Comparison of ENCODE assay signal across 11 mouse cellular contexts in genomic region chr17:93199218-93199617, GRCm38 (mm10). TPM values are rescaled to one million over a fixed set of nuclear protein-coding genes. Genes with fewer than 3 reads are reported as not detected.
DNase-seq lines count a peak whose midpoint lies in the region; ATAC-seq and TF ChIP-seq lines count a peak whose summit lies in the region.
"Had no signal": no experiment of that assay in that cellular context is flagged by ENCODE, and none has a peak within 500 bp of the region (broad histone marks: within the 10 kb centered on the region; RNA-seq: fewer than 3 reads in every experiment).

No protein-coding gene starts in this region.

- H3K9ac ChIP-seq in forebrain, embryonic 13.5 days = peak overlapping the region; percentile 45; the same call in 1 of the 2 replicates
- no peak overlapping the region for H3K9ac ChIP-seq in limb, embryonic 14.5 days (ENCODE audit: low read depth, low read length, severe bottlenecking)
- H3K9ac ChIP-seq: liver, embryonic 14.5 days had no signal

- no peak for TF ChIP-seq CTCF in olfactory bulb, adult 2 months (IDR thresholded peaks at IDR 0.05; ENCODE audit: insufficient read depth, low read depth, low read length)

- no peaks in the 10 kb centered on the region for H3K36me3 ChIP-seq in embryonic facial prominence, embryonic 10.5 days (replicated peaks)
- no peaks in the 10 kb centered on the region for H3K36me3 ChIP-seq in forebrain, embryonic 13.5 days (ENCODE audit: poor library complexity, severe bottlenecking)
- H3K36me3 ChIP-seq in limb, embryonic 14.5 days (ENCODE audit: control insufficient read depth, insufficient read depth, low read length) = no peaks in the 10 kb centered on the region

- H3K9me3 ChIP-seq in embryonic facial prominence, embryonic 10.5 days = no peaks in the 10 kb centered on the region
- H3K9me3 ChIP-seq in forebrain, embryonic 13.5 days (replicated peaks) = no peaks in the 10 kb centered on the region
- no peaks in the 10 kb centered on the region for H3K9me3 ChIP-seq in limb, embryonic 14.5 days (ENCODE audit: control insufficient read depth, low read length)

- peak overlapping the region; percentile 54 for H3K4me3 ChIP-seq in embryonic facial prominence, embryonic 10.5 days
- H3K4me3 ChIP-seq in forebrain, embryonic 13.5 days = peak overlapping the region; percentile 45
- no peak overlapping the region for H3K4me3 ChIP-seq in limb, embryonic 14.5 days (replicated peaks; ENCODE audit: low read length)
- peak overlapping the region; percentile 8 for H3K4me3 ChIP-seq in olfactory bulb, adult 2 months (ENCODE audit: insufficient read depth, low read depth, low read length)

- DNase-seq in embryonic facial prominence, embryonic 10.5 days (ENCODE audit: low spot score) = peak; percentile 24
- DNase-seq in limb, embryonic 14.5 days (ENCODE audit: low spot score) = no peak
- DNase-seq in layer of hippocampus, postnatal 25 days (ENCODE audit: extremely low spot score in 1 of 2, low spot score in 1 of 2) = no peak
- DNase-seq in cerebellum, adult 18-20 months = no peak
- DNase-seq: adrenal gland, postnatal 10 days; kidney, postnatal 25 days had no signal

- H3K27ac ChIP-seq in embryonic facial prominence, embryonic 10.5 days (replicated peaks) = no peak overlapping the region
- no peak overlapping the region for H3K27ac ChIP-seq in forebrain, embryonic 13.5 days
- no peak overlapping the region for H3K27ac ChIP-seq in limb, embryonic 14.5 days (replicated peaks; ENCODE audit: low read depth, low read length)
- no peak overlapping the region for H3K27ac ChIP-seq in olfactory bulb, adult 2 months (ENCODE audit: insufficient read depth, low read depth, low read length)
- H3K27ac ChIP-seq: liver, embryonic 14.5 days had no signal

- H3K4me2 ChIP-seq in forebrain, embryonic 13.5 days = peak overlapping the region; percentile 73
- peak overlapping the region; percentile 14; the same call in 1 of the 2 replicates for H3K4me2 ChIP-seq in limb, embryonic 14.5 days (replicated peaks; ENCODE audit: low read depth, low read length, severe bottlenecking)

- peaks cover 40% of the 10 kb centered on the region for H3K4me1 ChIP-seq in embryonic facial prominence, embryonic 10.5 days
- peaks cover 47% of the 10 kb centered on the region for H3K4me1 ChIP-seq in forebrain, embryonic 13.5 days
- H3K4me1 ChIP-seq in limb, embryonic 14.5 days (ENCODE audit: control insufficient read depth, insufficient read depth, low read length) = peaks cover 16% of the 10 kb centered on the region; the same call in 1 of the 2 replicates
- peaks cover 10% of the 10 kb centered on the region for H3K4me1 ChIP-seq in olfactory bulb, adult 2 months (ENCODE audit: control insufficient read depth, insufficient read depth, low read length)

- H3K27me3 ChIP-seq in embryonic facial prominence, embryonic 10.5 days (replicated peaks; ENCODE audit: low read depth, poor library complexity, severe bottlenecking) = peaks cover 75% of the 10 kb centered on the region
- peaks cover 77% of the 10 kb centered on the region for H3K27me3 ChIP-seq in forebrain, embryonic 13.5 days
- peaks cover 57% of the 10 kb centered on the region for H3K27me3 ChIP-seq in limb, embryonic 14.5 days (ENCODE audit: control insufficient read depth, insufficient read depth, low read length)

- TF ChIP-seq POLR2A in limb, embryonic 14.5 days (IDR thresholded peaks at IDR 0.05; ENCODE audit: borderline replicate concordance, extremely low read depth, insufficient read depth, insufficient read length) = no peak
- no peak for TF ChIP-seq POLR2A in olfactory bulb, adult 2 months (IDR thresholded peaks at IDR 0.05; ENCODE audit: insufficient read depth, low read depth, low read length)

- 3% methylated on average over 15 of the region's 15 CpGs for WGBS in embryonic facial prominence, embryonic 10.5 days
- WGBS in forebrain, embryonic 13.5 days = 1% methylated on average over 15 of the region's 15 CpGs
- 2% methylated on average over 15 of the region's 15 CpGs for WGBS in limb, embryonic 14.5 days
- WGBS in olfactory bulb, adult 2 months = 3% methylated on average over 15 of the region's 15 CpGs

- ATAC-seq in forebrain, embryonic 13.5 days = no peak
- ATAC-seq in limb, embryonic 14.5 days (ENCODE audit: low FRiP score, low read depth) = no peak
- no peak for ATAC-seq in erythroid progenitor cell, adult 5-6 weeks (replicated peaks; ENCODE audit: low FRiP score, poor library complexity, severe bottlenecking)

RNA-seq across cellular contexts. Expression of gene Adcyap1, which starts 0.4 kb away (rescaled TPM):
- 1.5 and 2.1 TPM in 2 replicates for polyA plus RNA-seq in embryonic facial prominence, embryonic 10.5 days (2016; fragmentation: Nextera tagmentation; extraction: Ambion mirVana)
- polyA plus RNA-seq in forebrain, embryonic 13.5 days (2015; fragmentation: Nextera tagmentation; extraction: Ambion mirVana) = 8.8 TPM in 2 replicates
- 0.50 and 1.1 TPM in 2 replicates for polyA plus RNA-seq in limb, embryonic 14.5 days (2012; rRNA removed)
- polyA plus RNA-seq in limb, embryonic 14.5 days (2014; fragmentation: Nextera tagmentation; extraction: Ambion mirVana) = 1.2 and 1.5 TPM in 2 replicates
- not detected in 2 replicates for polyA plus RNA-seq in olfactory bulb, adult 2 months (2012; ENCODE audit: insufficient read depth, insufficient read length, low replicate concordance, missing spikeins)
- total RNA-seq in layer of hippocampus, postnatal 25 days (2021) = 10 to 100 TPM in 1 of 2 experiments, 1 to 10 TPM in 1; 8.0 to 12.2 TPM
- total RNA-seq in erythroid progenitor cell, adult 5-6 weeks (2015; ENCODE audit: low replicate concordance) = not detected in 2 replicates
- total RNA-seq in erythroid progenitor cell, adult 5-6 weeks (2017; ENCODE audit: low replicate concordance) = not detected in 2 replicates
- polyA plus RNA-seq: heart, postnatal 0 days; liver, embryonic 14.5 days had no signal
